Mouse (Mus musculus): Measurements from ENCODE around the gene Tdrd1.

- peak; percentile 69 for TF ChIP-seq CTCF (IDR thresholded peaks at IDR 0.05; ENCODE audit: borderline replicate concordance, insufficient read depth, low read length)
- no peak for TF ChIP-seq POLR2A (IDR thresholded peaks at IDR 0.05; ENCODE audit: low read depth, low read length)
Observed at GRCm38 (mm10) chr19:56908472-56909270, 82.7 kb downstream of the Tdrd1 start.
